Mouse (Mus musculus): ENCODE results near the gene Catsperd. TPM values are rescaled to one million over a fixed set of nuclear protein-coding genes. Genes with fewer than 3 reads are reported as not detected.

The Catsperd gene
- not detected in 2 replicates for polyA plus RNA-seq (2011; ENCODE audit: insufficient read depth, insufficient read length, low replicate concordance, missing spikeins)

DNA sequence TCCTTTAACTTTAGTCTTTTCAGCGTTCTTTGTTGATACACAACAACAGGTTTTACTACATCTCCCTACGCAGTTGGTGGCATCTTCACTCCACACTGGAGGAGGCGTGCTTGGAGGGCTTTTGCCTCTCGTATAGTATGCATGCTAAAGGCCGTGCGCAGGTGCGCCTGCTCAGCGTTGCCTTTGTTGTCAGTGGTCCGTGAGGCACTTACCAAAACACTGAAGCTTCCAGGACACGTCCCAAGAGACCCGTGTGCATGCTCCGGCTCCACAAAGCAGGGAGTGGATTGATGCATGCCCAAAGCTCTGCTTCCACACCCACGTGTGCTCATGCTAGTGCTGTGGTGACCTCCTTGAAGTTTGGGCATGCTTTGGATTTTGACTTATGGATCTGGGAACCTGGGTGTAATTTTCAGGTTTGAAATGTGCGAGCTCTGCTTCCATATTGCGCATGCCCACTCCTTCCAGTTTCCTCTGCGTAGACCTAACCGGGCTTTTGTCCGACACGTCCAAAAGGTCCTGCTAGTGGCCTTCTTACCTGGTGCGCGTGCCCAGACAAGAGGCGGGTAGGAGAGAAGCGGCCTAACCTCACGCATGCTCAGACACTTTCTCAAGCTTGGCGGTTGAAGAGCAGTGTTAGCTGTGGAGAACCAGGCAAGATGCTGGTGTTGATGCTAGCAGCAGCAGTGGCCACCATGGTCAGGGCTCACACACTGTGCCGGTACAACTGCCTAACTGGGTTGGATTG lies at the start of gene Catsperd:
TSS of gene Catsperd (plus strand) at position 614 of the 748 bp plus-strand sequence.
- WGBS, result 20% methylated on average over 26 of the region's 26 CpGs
- Histone ChIP-seq H3K4me1 (ENCODE audit: control insufficient read depth, insufficient read depth, low read length) (peaks cover 4% of the 10 kb centered on the region; the same call in 1 of the 2 replicates), H3K27ac (ENCODE audit: control insufficient read depth, insufficient read depth, low read depth, low read length, poor library complexity) (no peak within 1 kb of the TSS), H3K4me3 (replicated peaks; ENCODE audit: control insufficient read depth, low read depth, low read length) (peak within 1 kb of the TSS; percentile 58)
- TF ChIP-seq CTCF (IDR thresholded peaks at IDR 0.05; ENCODE audit: control insufficient read depth, insufficient read depth, low read length), result no peak
- no peak for TF ChIP-seq POLR2A (IDR thresholded peaks at IDR 0.05; ENCODE audit: borderline replicate concordance, control insufficient read depth, low read depth, low read length)

DNA sequence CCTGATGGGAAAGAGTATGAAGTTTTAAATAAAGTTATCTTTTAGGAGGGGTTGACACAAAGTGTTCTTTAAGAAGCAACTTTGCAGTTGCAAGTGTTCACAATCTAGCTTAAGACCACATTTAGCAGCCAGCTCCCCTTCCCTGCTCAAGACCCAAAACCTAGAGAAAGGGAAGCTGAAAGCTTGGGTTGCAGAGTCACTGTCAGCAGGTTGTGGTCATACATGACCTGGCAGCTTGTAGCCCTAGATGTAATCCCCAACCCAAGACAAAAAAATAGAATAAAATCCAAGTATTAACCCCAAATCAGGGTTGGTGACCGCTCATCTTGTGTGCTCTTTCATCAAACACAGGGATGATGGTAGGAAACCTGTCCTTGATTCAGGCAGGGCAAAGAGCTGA lies 44.9 kb upstream of the Catsperd start:
- Histone ChIP-seq H3K27ac (ENCODE audit: control insufficient read depth, insufficient read depth, low read depth, low read length, poor library complexity) (peak overlapping the region; percentile 98), H3K4me1 (ENCODE audit: control insufficient read depth, insufficient read depth, low read length) (peaks cover 5% of the 10 kb centered on the region; the same call in 1 of the 2 replicates), H3K4me3 (replicated peaks; ENCODE audit: control insufficient read depth, low read depth, low read length) (peak overlapping the region; percentile 92)
- TF ChIP-seq CTCF (IDR thresholded peaks at IDR 0.05; ENCODE audit: control insufficient read depth, insufficient read depth, low read length), result no peak
- TF ChIP-seq POLR2A (IDR thresholded peaks at IDR 0.05; ENCODE audit: borderline replicate concordance, control insufficient read depth, low read depth, low read length), result no peak
- WGBS, result 59% methylated on average over 1 of the region's 1 CpGs

DNA sequence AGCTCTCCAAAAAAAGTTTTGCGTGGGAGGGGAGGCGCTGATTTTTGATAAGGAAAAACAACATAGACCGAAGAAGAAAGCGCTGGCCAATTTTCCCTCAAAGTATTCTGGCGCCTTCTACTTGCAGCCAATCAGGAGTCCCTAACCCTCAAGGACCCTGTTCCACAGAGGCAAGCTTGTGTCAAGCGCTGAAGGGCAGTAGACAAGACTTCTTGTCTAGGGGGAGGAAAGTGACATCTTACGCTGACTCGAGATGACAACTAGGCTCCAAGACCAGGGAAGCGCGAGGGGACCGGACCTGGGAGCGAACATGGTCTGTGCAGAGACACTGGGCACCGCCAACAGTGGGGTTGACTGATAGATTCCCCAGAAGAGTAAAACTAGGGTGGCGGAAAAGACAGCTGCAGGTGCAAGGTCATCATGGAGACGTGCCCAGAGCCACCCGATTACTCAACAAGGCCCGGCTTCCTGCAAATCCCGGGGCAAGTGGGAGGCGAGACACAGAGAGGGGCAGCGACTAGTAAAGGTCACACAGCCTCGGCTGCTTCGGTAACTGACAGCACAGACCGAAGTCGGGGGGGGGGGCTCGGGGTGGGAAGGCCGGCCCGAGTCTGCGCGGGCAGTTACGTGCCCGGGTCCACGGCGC lies 44.2 kb upstream of the Catsperd start:
- under 1% methylated on average over 33 of the region's 33 CpGs for WGBS

DNA sequence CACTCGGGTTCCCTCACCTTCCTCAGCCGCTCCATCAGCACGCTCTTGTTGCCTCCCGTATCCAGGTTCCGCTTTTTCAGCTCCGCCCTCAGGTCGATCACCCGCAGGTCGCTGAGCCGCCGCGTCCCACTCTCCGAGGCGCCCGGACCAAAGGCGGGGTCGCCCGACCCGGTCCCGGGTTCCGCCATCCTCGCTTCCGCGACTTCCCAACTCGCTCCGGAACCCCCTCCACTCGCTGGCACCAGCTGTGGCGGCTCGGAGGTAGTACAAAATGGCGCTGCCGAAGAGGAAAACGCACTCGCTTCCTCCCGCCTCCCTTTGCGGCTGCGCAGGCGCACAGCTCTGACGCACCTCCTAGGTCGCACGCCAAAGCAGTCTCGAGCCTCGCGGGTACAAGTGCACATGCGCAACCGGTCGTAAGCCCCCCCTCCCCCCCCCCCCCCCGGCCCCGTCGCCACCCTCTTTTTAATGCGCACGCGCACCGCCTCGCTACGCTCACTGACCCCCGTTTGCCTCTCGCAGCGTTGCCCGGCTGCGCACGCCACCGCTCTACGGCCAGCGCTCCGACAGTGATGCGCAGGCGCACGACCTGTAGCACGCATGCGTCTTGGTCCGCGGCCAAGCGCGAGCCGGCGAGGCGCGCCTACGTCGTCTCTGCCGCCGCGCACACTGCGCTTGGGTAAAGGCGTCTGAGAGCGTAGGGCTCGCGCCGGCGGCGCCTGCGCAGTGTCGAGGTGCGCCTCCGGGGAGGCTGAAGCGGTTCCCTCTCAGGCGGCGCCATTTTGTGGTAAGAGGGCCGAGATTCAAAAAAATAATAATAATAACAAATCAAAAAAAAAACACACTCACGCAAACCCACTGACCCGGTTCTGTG lies 43.4 kb upstream of the Catsperd start, which contains the start of the genes Safb2 and Safb:
TSS of gene Safb2 (minus strand) at position 329 of the 874 bp plus-strand sequence.
TSS of gene Safb (plus strand) at position 569 of the 874 bp plus-strand sequence.
- peaks cover 5% of the 10 kb centered on the region; the same call in 1 of the 2 replicates for H3K4me1 ChIP-seq (ENCODE audit: control insufficient read depth, insufficient read depth, low read length)
- TF ChIP-seq POLR2A (IDR thresholded peaks at IDR 0.05; ENCODE audit: borderline replicate concordance, control insufficient read depth, low read depth, low read length) (peak; percentile 81; the same call in 1 of the 2 replicates), CTCF (IDR thresholded peaks at IDR 0.05; ENCODE audit: control insufficient read depth, insufficient read depth, low read length) (peak; percentile 2; the same call in 1 of the 2 replicates)
- peak within 1 kb of the TSS; percentile 92 for H3K4me3 ChIP-seq (replicated peaks; ENCODE audit: control insufficient read depth, low read depth, low read length)
- under 1% methylated on average over 98 of the region's 101 CpGs for WGBS
- H3K27ac ChIP-seq (ENCODE audit: control insufficient read depth, insufficient read depth, low read depth, low read length, poor library complexity), result peak within 1 kb of the TSS; percentile 98

More for the DNA sequence above, 44.2 kb upstream of the Catsperd start:
- no peak for TF ChIP-seq CTCF (IDR thresholded peaks at IDR 0.05; ENCODE audit: control insufficient read depth, insufficient read depth, low read length)
- TF ChIP-seq POLR2A (IDR thresholded peaks at IDR 0.05; ENCODE audit: borderline replicate concordance, control insufficient read depth, low read depth, low read length), result no peak
- H3K27ac ChIP-seq (ENCODE audit: control insufficient read depth, insufficient read depth, low read depth, low read length, poor library complexity), result peak overlapping the region; percentile 98
- peaks cover 5% of the 10 kb centered on the region; the same call in 1 of the 2 replicates for H3K4me1 ChIP-seq (ENCODE audit: control insufficient read depth, insufficient read depth, low read length)
- peak overlapping the region; percentile 92 for H3K4me3 ChIP-seq (replicated peaks; ENCODE audit: control insufficient read depth, low read depth, low read length)

DNA sequence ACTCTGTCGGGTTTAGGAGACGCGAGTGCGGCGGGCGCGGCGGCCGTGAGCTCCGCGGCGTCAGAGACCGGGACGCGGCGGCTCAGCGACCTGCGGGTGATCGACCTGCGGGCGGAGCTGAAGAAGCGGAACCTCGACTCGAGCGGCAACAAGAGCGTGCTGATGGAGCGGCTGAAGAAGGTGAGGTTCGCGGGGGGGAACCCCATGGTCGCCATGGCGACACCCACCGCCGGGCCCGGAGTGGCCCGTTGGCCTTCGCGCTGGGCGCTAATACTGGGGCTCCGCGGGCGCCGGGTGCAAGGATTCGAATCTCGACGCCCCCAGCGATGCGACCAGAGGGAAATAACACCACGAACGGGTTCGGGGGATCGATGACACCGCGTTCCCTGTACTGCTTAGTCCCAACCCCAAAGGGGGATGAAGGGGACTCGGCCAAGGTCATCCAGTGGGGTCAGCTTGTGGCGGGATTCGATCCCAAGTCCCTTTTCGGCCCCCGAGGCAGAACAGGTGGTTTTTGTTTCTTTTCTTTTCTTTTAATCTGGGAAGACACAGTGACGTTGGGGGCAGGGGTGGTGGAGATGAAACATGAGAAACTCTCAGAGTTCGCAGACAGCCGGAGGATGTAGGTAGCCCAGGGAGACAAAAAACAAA lies 42.6 kb upstream of the Catsperd start:
- H3K27ac ChIP-seq (ENCODE audit: control insufficient read depth, insufficient read depth, low read depth, low read length, poor library complexity), result peak overlapping the region; percentile 97
- peaks cover 5% of the 10 kb centered on the region; the same call in 1 of the 2 replicates for H3K4me1 ChIP-seq (ENCODE audit: control insufficient read depth, insufficient read depth, low read length)
- TF ChIP-seq POLR2A (IDR thresholded peaks at IDR 0.05; ENCODE audit: borderline replicate concordance, control insufficient read depth, low read depth, low read length) (no peak), CTCF (IDR thresholded peaks at IDR 0.05; ENCODE audit: control insufficient read depth, insufficient read depth, low read length) (no peak)
- under 1% methylated on average over 61 of the region's 61 CpGs for WGBS
- H3K4me3 ChIP-seq (replicated peaks; ENCODE audit: control insufficient read depth, low read depth, low read length), result peak overlapping the region; percentile 86

DNA sequence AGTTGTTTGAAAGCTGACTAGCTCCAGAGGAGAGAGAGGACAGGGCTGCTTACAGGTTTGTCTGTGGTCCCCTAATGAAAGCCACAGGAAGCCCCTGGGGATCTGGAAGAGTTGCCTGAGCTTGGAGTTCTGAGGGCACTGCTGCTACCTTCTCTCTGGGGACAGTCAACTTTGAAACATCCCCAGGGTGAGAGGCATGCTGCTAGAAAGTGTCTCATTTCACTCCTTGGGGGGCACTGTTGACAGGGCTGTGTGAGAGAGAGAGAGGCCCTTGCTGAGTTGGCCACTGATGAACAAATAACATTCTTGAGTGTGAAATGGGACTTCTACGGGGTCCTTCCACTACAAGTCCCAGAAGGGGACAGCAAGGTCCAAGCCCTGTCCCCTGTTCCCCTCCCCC lies 40.2 kb upstream of the Catsperd start:
- Histone ChIP-seq H3K4me1 (ENCODE audit: control insufficient read depth, insufficient read depth, low read length) (peaks cover 3% of the 10 kb centered on the region; the same call in 1 of the 2 replicates), H3K27ac (ENCODE audit: control insufficient read depth, insufficient read depth, low read depth, low read length, poor library complexity) (no peak overlapping the region), H3K4me3 (replicated peaks; ENCODE audit: control insufficient read depth, low read depth, low read length) (no peak overlapping the region)
- TF ChIP-seq POLR2A (IDR thresholded peaks at IDR 0.05; ENCODE audit: borderline replicate concordance, control insufficient read depth, low read depth, low read length), result no peak
- no peak for TF ChIP-seq CTCF (IDR thresholded peaks at IDR 0.05; ENCODE audit: control insufficient read depth, insufficient read depth, low read length)
- 91% methylated on average over 1 of the region's 1 CpGs for WGBS

DNA sequence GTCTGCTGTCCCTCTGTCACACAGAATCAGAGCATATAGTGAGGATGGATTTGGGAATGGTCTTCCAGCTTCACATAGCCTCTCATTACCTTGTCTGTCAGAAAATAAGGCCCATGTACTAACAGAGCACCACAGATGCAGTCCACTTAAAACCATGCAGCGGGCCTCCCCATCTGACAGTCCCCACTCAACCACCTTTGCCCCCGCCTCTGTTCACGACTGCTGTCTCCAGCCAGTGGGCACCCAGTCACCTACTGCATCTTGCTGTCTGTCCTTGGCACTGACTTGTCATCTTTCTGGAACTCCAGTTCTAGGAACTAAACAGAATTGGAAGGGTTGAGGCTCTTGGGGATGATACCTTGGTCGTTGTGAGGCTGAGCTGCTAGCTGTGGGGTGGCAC lies 39.0 kb upstream of the Catsperd start:
- 95% methylated on average over 4 of the region's 4 CpGs for WGBS
- H3K4me1 ChIP-seq (ENCODE audit: control insufficient read depth, insufficient read depth, low read length), result peaks cover 3% of the 10 kb centered on the region; the same call in 1 of the 2 replicates
- no peak overlapping the region for H3K4me3 ChIP-seq (replicated peaks; ENCODE audit: control insufficient read depth, low read depth, low read length)
- no peak overlapping the region for H3K27ac ChIP-seq (ENCODE audit: control insufficient read depth, insufficient read depth, low read depth, low read length, poor library complexity)
- TF ChIP-seq CTCF (IDR thresholded peaks at IDR 0.05; ENCODE audit: control insufficient read depth, insufficient read depth, low read length) (no peak), POLR2A (IDR thresholded peaks at IDR 0.05; ENCODE audit: borderline replicate concordance, control insufficient read depth, low read depth, low read length) (no peak)
